ENCODE assay signal across 11 mouse cellular contexts in genomic region chr4:140220326-140221093, GRCm38 (mm10). TPM values are rescaled to one million over a fixed set of nuclear protein-coding genes. Genes with fewer than 3 reads are reported as not detected.
A peak's percentile ranks its signal among the peaks of the same experiment; 100 is the strongest.
DNase-seq lines count a peak whose midpoint lies in the region; ATAC-seq lines count a peak whose summit lies in the region.
"Had no signal": no experiment of that assay in that cellular context is flagged by ENCODE, and none has a peak within 500 bp of the region (broad histone marks: within the 10 kb centered on the region; RNA-seq: fewer than 3 reads in every experiment).

No protein-coding gene starts in this region.

- peak; percentile 31 for DNase-seq in heart, postnatal 4 days
- no peak for DNase-seq in heart, postnatal 25 days (ENCODE audit: low spot score)
- peak; percentile 92 for DNase-seq in adrenal gland, postnatal 14 days
- no peak for DNase-seq in hindbrain, embryonic 14.5 days (ENCODE audit: low spot score)
- peak; percentile 54 for DNase-seq in midbrain, embryonic 14.5 days
- no peak for DNase-seq in MN1 (ENCODE audit: low spot score)
- no peak for DNase-seq in testis, postnatal 14 days (ENCODE audit: low spot score)

- H3K36me3 ChIP-seq in hindbrain, embryonic 14.5 days (replicated peaks; ENCODE audit: control insufficient read depth, insufficient read depth), result no peaks in the 10 kb centered on the region
- H3K36me3 ChIP-seq in midbrain, embryonic 14.5 days (ENCODE audit: control insufficient read depth, insufficient read depth, low read length), result no peaks in the 10 kb centered on the region
- H3K36me3 ChIP-seq: G1E had no signal

- peaks cover 34% of the 10 kb centered on the region for H3K4me1 ChIP-seq in hindbrain, embryonic 14.5 days (replicated peaks; ENCODE audit: control insufficient read depth, insufficient read depth, low read length)
- H3K4me1 ChIP-seq in midbrain, embryonic 14.5 days (ENCODE audit: control insufficient read depth, insufficient read depth, low read length), result peaks cover 52% of the 10 kb centered on the region

- H3K9me3 ChIP-seq in hindbrain, embryonic 14.5 days (ENCODE audit: control insufficient read depth, low read length), result no peaks in the 10 kb centered on the region
- no peaks in the 10 kb centered on the region for H3K9me3 ChIP-seq in midbrain, embryonic 14.5 days (ENCODE audit: control insufficient read depth, low read length)

- H3K9ac ChIP-seq in hindbrain, embryonic 14.5 days, result peak overlapping the region; percentile 12; the same call in 1 of the 2 replicates
- H3K9ac ChIP-seq in midbrain, embryonic 14.5 days (replicated peaks; ENCODE audit: low read length), result peak overlapping the region; percentile 12; the same call in 1 of the 2 replicates

- no peak overlapping the region for H3K4me3 ChIP-seq in hindbrain, embryonic 14.5 days (replicated peaks; ENCODE audit: low read length)
- no peak overlapping the region for H3K4me3 ChIP-seq in midbrain, embryonic 14.5 days (replicated peaks; ENCODE audit: low read depth, low read length)

- no peak overlapping the region for H3K27ac ChIP-seq in hindbrain, embryonic 14.5 days
- peak overlapping the region; percentile 61; the same call in 1 of the 2 replicates for H3K27ac ChIP-seq in midbrain, embryonic 14.5 days (replicated peaks; ENCODE audit: low read depth, low read length)

- H3K27me3 ChIP-seq in hindbrain, embryonic 14.5 days (ENCODE audit: control insufficient read depth, insufficient read depth, low read length), result no peaks in the 10 kb centered on the region
- no peaks in the 10 kb centered on the region for H3K27me3 ChIP-seq in midbrain, embryonic 14.5 days (ENCODE audit: control insufficient read depth, insufficient read depth, low read length)

- no peak for ATAC-seq in hindbrain, embryonic 14.5 days (ENCODE audit: low FRiP score)
- no peak for ATAC-seq in midbrain, embryonic 14.5 days (ENCODE audit: low FRiP score, low TSS enrichment)
- no peak for ATAC-seq in granulocyte monocyte progenitor cell, adult 5-6 weeks (replicated peaks; ENCODE audit: poor library complexity, severe bottlenecking)

- H3K4me2 ChIP-seq in hindbrain, embryonic 14.5 days (replicated peaks), result no peak overlapping the region
- no peak overlapping the region for H3K4me2 ChIP-seq in midbrain, embryonic 14.5 days (ENCODE audit: low read length)

- WGBS in hindbrain, embryonic 14.5 days, result 31% methylated on average over 22 of the region's 22 CpGs
- WGBS in midbrain, embryonic 14.5 days, result 26% methylated on average over 22 of the region's 22 CpGs

- intact Hi-C loops in heart, postnatal 25 days (cut with DNase I), result no loop called here

RNA-seq across cellular contexts. Expression of gene Igsf21, which starts 26.1 kb away (rescaled TPM):
- under 1 TPM; 0.14 to 0.20 TPM for total RNA-seq in heart, postnatal 4 days (2021)
- under 1 TPM; 0.21 to 0.25 TPM for total RNA-seq in heart, postnatal 25 days (2021)
- total RNA-seq in adrenal gland, postnatal 14 days (2021), result 4.8 and 7.0 TPM in 2 replicates
- 64.4 and 75.1 TPM in 2 replicates for polyA plus RNA-seq in hindbrain, embryonic 14.5 days (2014; fragmentation: Nextera tagmentation; extraction: Ambion mirVana)
- 64.9 and 77.6 TPM in 2 replicates for polyA plus RNA-seq in midbrain, embryonic 14.5 days (2014; fragmentation: Nextera tagmentation; extraction: Ambion mirVana)
- not detected in 2 replicates for total RNA-seq in granulocyte monocyte progenitor cell, adult 5-6 weeks (2014; fragmentation: Nextera tagmentation)
- total RNA-seq in granulocyte monocyte progenitor cell, adult 5-6 weeks (2017), result not detected in 2 replicates
- total RNA-seq: G1E; liver, adult 2 months; neutrophil, adult 5-6 weeks had no signal
- polyA plus RNA-seq: G1E; liver, adult 2 months had no signal

Comparison
In these comparisons a context has a peak if more than half of its experiments do, and no peak if none do; other contexts are left out.
1. DNase-seq: peak in heart, postnatal 4 days (single experiment), adrenal gland, postnatal 14 days (single experiment) and midbrain, embryonic 14.5 days (single experiment); none in heart, postnatal 25 days (single experiment), hindbrain, embryonic 14.5 days (single experiment), MN1 (single experiment) and testis, postnatal 14 days (single experiment).